Mouse (Mus musculus): ENCODE measurements around the gene M1ap. TPM values are rescaled to one million over a fixed set of nuclear protein-coding genes. Genes with fewer than 3 reads are reported as not detected.

M1ap gene
- total RNA-seq, 4 experiments from 2014 or later: 0.18 to 0.23 TPM; not detected in 2

- DNase-seq (ENCODE audit: low spot score in 2 of 2): no peak
Observed at GRCm38 (mm10) chr6:83069488-83070246, 123.0 kb downstream of the M1ap start.

- no peak for DNase-seq (ENCODE audit: low spot score in 2 of 2)
Observed at GRCm38 (mm10) chr6:83070247-83070310, 123.4 kb downstream of the M1ap start, which contains the start of gene Tlx2. Gene Tlx2 (minus strand): TSS chr6:83070293.

- peak in 1 of 2 experiments; percentile 22 for DNase-seq (ENCODE audit: low spot score in 2 of 2)
Observed at GRCm38 (mm10) chr6:83070311-83071219, 123.9 kb downstream of the M1ap start.

GRCm38 (mm10) chr6:83071220-83071619, 124.5 kb downstream of the M1ap start:
- no peak for DNase-seq (ENCODE audit: low spot score in 2 of 2)

- DNase-seq (ENCODE audit: low spot score in 2 of 2): no peak
Observed at GRCm38 (mm10) chr6:83074979-83075378, 128.3 kb downstream of the M1ap start.

- peak; percentile 54 to 57 for DNase-seq (ENCODE audit: low spot score in 2 of 2)
Observed at GRCm38 (mm10) chr6:83077630-83078323, 131.1 kb downstream of the M1ap start, which contains the start of gene Pcgf1. Gene Pcgf1 (plus strand): TSS chr6:83077869.

- DNase-seq (ENCODE audit: low spot score in 2 of 2): peak; percentile 97 to 100
Observed at GRCm38 (mm10) chr6:83078324-83078858, 131.7 kb downstream of the M1ap start.

Small RNA genes lying within 50 kb of the gene (microRNA-seq; reads per million reads assigned to microRNA genes)
- gene Mir7040: 0.25 to 0.64 reads per million in 2 experiments

Other genes starting within 250 kb of the M1ap start
- 10 to 100 TPM; 34.6 to 40.3 (median 37.5) TPM for gene Pole4, start 241.5 kb upstream of the M1ap start, total RNA-seq (2022)
- 10 to 100 TPM in 2 of 4 experiments, 1 to 10 TPM in 2; 5.6 to 14.4 (median 9.6) TPM for gene Hk2, start 172.4 kb upstream of the M1ap start, total RNA-seq (2022)
- 10 to 100 TPM; 33.5 to 44.9 (median 40.1) TPM for gene Sema4f, start 7.1 kb upstream of the M1ap start, total RNA-seq (2022)
- 1 to 10 TPM; 3.3 to 7.4 (median 5.0) TPM for gene Dok1, start 86.6 kb downstream of the M1ap start, total RNA-seq (2022)
- 1 to 10 TPM; 2.5 to 4.7 (median 3.2) TPM for gene Loxl3, start 87.3 kb downstream of the M1ap start, total RNA-seq (2022)
- gene Aup1, start 107.6 kb downstream of the M1ap start, total RNA-seq (2022): 100 to 1,000 TPM; 123 to 153 (median 136) TPM
- 10 to 100 TPM; 50.0 to 60.6 (median 51.8) TPM for gene Htra2, start 108.4 kb downstream of the M1ap start, total RNA-seq (2022)
- gene Dqx1, start 110.9 kb downstream of the M1ap start, total RNA-seq (2022): 1 to 10 TPM in 3 of 4 experiments, under 1 TPM in 1; 0.41 to 2.1 (median 1.5) TPM
- not detected for gene Tlx2, start 123.4 kb downstream of the M1ap start, total RNA-seq (2022)
- gene Pcgf1, start 131.0 kb downstream of the M1ap start, total RNA-seq (2022): 10 to 100 TPM; 32.0 to 37.0 (median 34.0) TPM
- gene Lbx2, start 139.5 kb downstream of the M1ap start, total RNA-seq (2022): 1 to 10 TPM in 1 of 4 experiments, under 1 TPM in 2, not detected in 1; 0.54 to 1.5 (median 0.68) TPM
- 10 to 100 TPM in 1 of 4 experiments, 1 to 10 TPM in 3; 6.6 to 13.8 (median 8.9) TPM for gene Ccdc142, start 154.7 kb downstream of the M1ap start, total RNA-seq (2022)
- gene Gm42688, start 154.7 kb downstream of the M1ap start, total RNA-seq (2022): 1 to 10 TPM; 7.5 to 9.1 (median 8.5) TPM
- gene Mrpl53, start 162.1 kb downstream of the M1ap start, total RNA-seq (2022): 10 to 100 TPM; 52.2 to 63.0 (median 61.9) TPM
- 10 to 100 TPM; 23.7 to 30.1 (median 28.2) TPM for gene Mogs, start 168.6 kb downstream of the M1ap start, total RNA-seq (2022)
- 10 to 100 TPM; 47.2 to 57.7 (median 52.1) TPM for gene Wbp1, start 174.7 kb downstream of the M1ap start, total RNA-seq (2022)
- gene Ino80b, start 178.5 kb downstream of the M1ap start, total RNA-seq (2022): 10 to 100 TPM; 20.6 to 29.8 (median 26.7) TPM
- 10 to 100 TPM; 75.6 to 85.0 (median 80.3) TPM for gene Rtkn, start 188.6 kb downstream of the M1ap start, total RNA-seq (2022)
- 10 to 100 TPM; 23.4 to 27.5 (median 26.9) TPM for gene Wdr54, start 209.5 kb downstream of the M1ap start, total RNA-seq (2022)
- 10 to 100 TPM; 21.2 to 23.8 (median 22.7) TPM for gene 1700003E16Rik, start 209.5 kb downstream of the M1ap start, total RNA-seq (2022)
- gene Dctn1, start 219.0 kb downstream of the M1ap start, total RNA-seq (2022): 100 to 1,000 TPM; 363 to 385 (median 379) TPM

Measured in layer of hippocampus, adult 8-10 months (tissue).